Mouse (Mus musculus) stomach, postnatal 0 days (tissue): Measurements from ENCODE around the gene Lrrc75a.

Experiments used
- CTCF ChIP-seq: IDR thresholded peaks from 2 replicates; pipeline ENCODE4 v1.5.1; 2016; ENCODE audit warnings: antibody characterized with exemption, low read depth, mild to moderate bottlenecking, moderate library complexity
- EP300 ChIP-seq: optimal IDR thresholded peaks from 2 replicates; pipeline ENCODE3; 2016; ENCODE audit warnings: antibody characterized with exemption

DNA sequence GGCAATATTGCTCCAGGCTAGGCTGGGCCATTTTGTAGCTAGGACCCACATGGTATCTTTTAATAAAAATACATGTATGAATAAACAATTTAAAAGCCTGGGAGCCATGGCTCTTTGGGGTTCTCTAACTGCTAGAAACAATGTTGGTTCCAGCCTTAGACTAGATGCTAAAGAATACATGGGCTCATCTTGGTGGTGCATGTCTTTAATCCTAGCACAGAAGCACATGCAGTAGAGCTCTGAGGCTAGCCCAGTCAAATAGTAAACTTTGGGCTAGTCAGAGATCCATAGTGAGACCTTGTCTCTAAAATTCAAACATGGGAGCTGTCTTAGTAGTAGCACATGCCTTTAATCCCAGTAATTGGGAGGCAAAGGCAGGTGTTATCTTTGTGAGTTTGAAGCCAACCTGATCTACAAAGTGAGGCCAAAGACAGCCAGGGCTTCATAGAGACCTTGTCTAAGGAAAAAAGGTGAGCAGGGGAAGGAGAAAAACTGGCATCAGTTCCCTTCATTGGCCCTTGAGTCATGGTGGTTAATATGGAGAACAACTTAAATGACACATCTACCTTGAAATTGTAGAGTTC is 93.3 kb downstream of the Lrrc75a start:
- TF ChIP-seq CTCF = no peak
- TF ChIP-seq EP300 = no peak
